Mouse (Mus musculus) embryo, embryonic 10 days (tissue): ENCODE measurements around the gene Xaf1.

Experiments used
- DNase-seq: peaks from one replicate; pipeline ENCODE4 v3.0.0-alpha.2; 2015; ENCODE audit warnings: low spot score

Xaf1 gene

GRCm38 (mm10) chr11:72301334-72301733 lies at the start of gene Xaf1:
Gene Xaf1, plus strand, starts transcription at chr11:72301629.
- no peak for DNase-seq

- no peak for DNase-seq
These were observed 45.8 kb upstream of the Xaf1 start for GRCm38 (mm10) chr11:72255629-72256028.

GRCm38 (mm10) chr11:72256441-72256840 lies 45.0 kb upstream of the Xaf1 start:
- DNase-seq, result no peak

- peak; percentile 23 for DNase-seq
These were observed 35.9 kb upstream of the Xaf1 start for GRCm38 (mm10) chr11:72265483-72265882.

- peak; percentile 76 for DNase-seq
These were observed 35.0 kb upstream of the Xaf1 start for GRCm38 (mm10) chr11:72266207-72266959.

GRCm38 (mm10) chr11:72266960-72267560 lies 34.4 kb upstream of the Xaf1 start, which contains the start of gene Slc13a5:
Gene Slc13a5, minus strand, starts transcription at chr11:72267222.
- DNase-seq, result peak; percentile 52

- no peak for DNase-seq
These were observed 29.7 kb upstream of the Xaf1 start for GRCm38 (mm10) chr11:72271761-72272160.

- DNase-seq, result no peak
These were observed 28.1 kb upstream of the Xaf1 start for GRCm38 (mm10) chr11:72273341-72273740.

GRCm38 (mm10) chr11:72281143-72281851 lies 20.1 kb upstream of the Xaf1 start:
- DNase-seq, result no peak

GRCm38 (mm10) chr11:72281852-72282400 lies 19.5 kb upstream of the Xaf1 start:
- no peak for DNase-seq

GRCm38 (mm10) chr11:72283486-72284224 lies 17.8 kb upstream of the Xaf1 start:
- no peak for DNase-seq

GRCm38 (mm10) chr11:72284532-72285182 lies 16.8 kb upstream of the Xaf1 start:
- no peak for DNase-seq

GRCm38 (mm10) chr11:72285971-72286480 lies 15.4 kb upstream of the Xaf1 start:
- DNase-seq, result no peak

- no peak for DNase-seq
These were observed 14.8 kb upstream of the Xaf1 start for GRCm38 (mm10) chr11:72286651-72287050.

GRCm38 (mm10) chr11:72287126-72287525 lies 14.3 kb upstream of the Xaf1 start:
- no peak for DNase-seq

- DNase-seq, result no peak
These were observed 13.9 kb upstream of the Xaf1 start for GRCm38 (mm10) chr11:72287543-72287942.

- no peak for DNase-seq
These were observed 8.3 kb upstream of the Xaf1 start for GRCm38 (mm10) chr11:72293116-72293515.

- no peak for DNase-seq
These were observed 801 bp downstream of the Xaf1 start for GRCm38 (mm10) chr11:72302230-72302629.

- no peak for DNase-seq
These were observed 6.0 kb downstream of the Xaf1 start for GRCm38 (mm10) chr11:72307461-72307860.

GRCm38 (mm10) chr11:72308982-72309381 lies 7.6 kb downstream of the Xaf1 start:
- no peak for DNase-seq

GRCm38 (mm10) chr11:72310491-72310890 lies 9.1 kb downstream of the Xaf1 start:
- no peak for DNase-seq
